Mouse (Mus musculus) T-helper 1 cell (primary cell): ENCODE measurements around the gene Txndc11.

Source experiments
- in situ Hi-C: fragments of 300-600 bp; cut with MboI, MseI; formaldehyde crosslinking; loops from one replicate; pipeline ENCODE4 v1.15.1; 2025; ENCODE audit warnings: high pct_unique_total_duplicates

Gene Txndc11

GRCm38 (mm10) chr16:11066029-11066832, 68.2 kb downstream of the Txndc11 start, which contains the start of gene Litaf:
Litaf (minus strand) TSS chr16:11066157.
- in situ Hi-C loops: no loop called here

GRCm38 (mm10) chr16:11065431-11065830, 69.0 kb downstream of the Txndc11 start:
- in situ Hi-C loops: no loop called here

DNA sequence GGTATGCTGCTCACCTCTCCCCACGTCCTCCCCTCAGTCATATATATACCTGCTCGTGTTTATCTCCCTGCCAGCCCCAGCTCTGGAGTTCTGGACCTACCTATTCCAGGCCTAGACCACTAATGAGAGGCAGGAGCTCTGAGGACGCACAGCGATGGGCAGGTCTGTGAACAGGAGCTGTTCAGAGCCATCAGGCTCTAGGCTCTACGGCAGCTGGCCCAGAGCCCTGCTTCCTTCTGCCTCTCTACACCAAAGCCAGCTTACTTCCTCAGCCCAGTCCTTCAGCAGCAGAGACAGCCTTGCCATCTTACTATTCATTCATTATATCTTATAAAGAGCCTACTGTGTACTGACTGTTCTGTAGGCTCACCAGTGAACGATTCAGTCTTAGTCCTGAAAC, 69.7 kb downstream of the Txndc11 start:
- in situ Hi-C loops: no loop called here

DNA sequence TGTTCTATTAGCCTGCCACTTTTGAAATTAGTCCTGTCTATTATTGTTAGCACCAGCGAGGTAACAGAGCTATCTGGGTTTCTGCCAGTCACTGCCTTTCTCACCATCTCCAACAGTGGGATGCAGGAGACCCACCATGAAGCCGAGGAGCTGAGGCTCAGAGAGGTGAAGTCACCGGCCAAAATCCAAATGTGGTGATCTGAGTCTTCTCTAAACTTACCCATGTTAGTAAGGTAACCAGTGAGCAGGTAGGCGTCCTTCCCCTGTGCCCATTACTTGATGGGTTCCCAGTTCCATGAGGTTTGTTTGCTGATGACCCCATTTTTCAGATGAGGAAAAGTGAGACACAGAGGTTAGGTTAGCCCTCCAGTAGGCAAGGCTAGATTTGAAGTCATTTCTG, 70.1 kb downstream of the Txndc11 start:
- in situ Hi-C loops: no loop called here

DNA sequence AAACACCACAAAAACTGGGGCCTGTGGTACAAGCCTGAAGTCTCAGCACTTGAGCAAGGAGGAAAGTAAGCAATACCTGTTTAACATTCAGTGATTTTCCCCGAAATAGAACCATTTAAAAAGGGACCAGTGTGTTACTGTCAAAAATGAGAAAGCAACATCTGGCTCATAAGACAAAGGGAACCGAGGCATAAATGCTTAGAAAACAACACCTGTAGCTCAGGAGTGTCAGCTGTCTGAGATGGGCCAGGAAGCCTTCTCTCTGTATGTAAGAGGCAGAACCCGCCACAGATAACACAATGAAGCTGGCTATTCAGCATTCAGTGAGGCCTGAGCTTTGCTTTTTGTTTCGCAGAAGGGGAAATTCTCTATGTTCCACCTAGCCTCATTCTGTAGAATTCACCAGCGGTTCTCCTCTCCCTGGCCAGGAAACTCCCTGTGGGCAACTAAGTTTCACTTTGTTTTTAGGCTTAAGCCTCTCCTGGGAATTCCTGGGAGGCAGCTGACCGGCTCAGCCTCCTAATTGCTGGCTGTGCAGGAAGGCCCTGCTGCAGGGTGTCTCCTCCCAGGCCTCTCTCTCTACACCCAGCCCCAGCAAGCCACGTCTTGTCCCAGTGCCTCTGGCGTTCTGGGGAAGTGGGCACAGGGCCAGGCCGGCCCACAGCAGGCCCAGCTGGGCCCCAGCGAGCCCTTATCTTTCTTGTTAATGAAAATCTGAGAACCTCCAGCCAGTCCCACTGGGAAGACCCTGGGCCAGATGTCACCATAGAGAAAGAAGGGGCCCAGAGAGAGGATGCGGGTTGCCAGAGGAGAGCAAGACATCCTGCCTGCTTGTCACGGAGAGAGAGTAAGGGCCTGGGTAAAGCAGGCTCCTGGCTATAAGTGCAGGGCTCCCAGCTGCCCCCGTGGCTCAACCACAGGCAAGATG, 71.4 kb downstream of the Txndc11 start:
- in situ Hi-C loops: no loop called here

DNA sequence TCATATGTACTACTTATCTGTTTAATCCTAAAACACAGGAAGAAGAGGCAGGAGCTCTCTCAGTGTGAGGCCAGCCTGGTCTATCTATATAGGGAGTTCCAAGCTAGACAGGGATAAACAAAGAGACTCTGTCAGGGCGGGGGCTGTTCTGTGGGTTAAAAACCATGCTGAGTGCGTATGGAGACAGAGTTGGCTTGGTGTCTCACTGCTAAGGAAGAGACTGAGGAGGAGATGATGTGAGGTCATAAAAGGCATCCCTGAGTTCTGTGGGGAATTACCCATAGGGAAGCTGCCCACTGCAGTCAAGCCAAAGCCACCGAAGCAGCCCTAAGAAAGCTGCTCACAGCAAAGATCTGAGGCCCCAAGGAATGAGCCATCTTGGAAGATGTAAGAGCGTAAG, 73.8 kb downstream of the Txndc11 start, which contains the start of gene Snn:
Snn (plus strand) TSS at position 301 of the 400 bp plus-strand sequence.
- in situ Hi-C loops: no loop called here

DNA sequence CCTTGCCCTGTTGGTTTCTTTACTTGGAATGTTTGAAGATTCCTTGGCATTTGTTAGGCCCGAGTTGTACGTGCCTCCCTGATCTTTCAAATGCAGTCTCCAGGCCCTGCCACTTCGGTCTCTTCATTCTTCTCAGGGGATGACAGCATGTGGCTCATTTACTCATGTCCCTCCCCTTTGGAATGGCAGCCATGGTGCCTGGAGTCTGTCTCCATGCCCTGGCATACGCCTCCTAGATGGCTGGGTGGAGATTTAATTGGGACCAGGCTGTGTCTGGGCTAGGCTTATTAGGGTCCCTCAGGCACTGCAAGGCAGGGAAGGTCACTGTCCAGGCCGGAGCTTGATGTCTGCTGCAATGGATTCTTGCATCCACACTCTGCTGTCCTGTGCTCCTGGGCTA, 78.5 kb downstream of the Txndc11 start:
- in situ Hi-C loops: no loop called here

DNA sequence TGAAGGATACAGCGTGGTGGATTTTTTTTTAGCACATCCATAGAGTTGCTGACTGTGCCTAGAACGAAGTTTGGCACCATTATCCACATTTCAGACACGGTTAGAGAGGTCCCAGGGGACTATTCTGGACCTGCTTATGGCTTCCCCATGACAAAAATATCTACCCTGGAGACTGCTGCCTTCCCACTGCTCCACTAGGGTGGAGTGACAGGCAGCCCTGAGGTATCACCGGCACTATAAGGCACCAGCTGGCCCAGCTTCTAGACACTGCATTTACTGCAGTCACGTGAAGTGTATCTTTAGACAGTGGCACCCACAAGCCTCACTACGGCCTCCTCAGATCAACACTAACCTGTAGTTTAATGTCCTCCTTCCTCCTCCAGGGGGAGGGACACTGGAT, 79.6 kb downstream of the Txndc11 start:
- in situ Hi-C loops: no loop called here

GRCm38 (mm10) chr16:11054409-11054808, 80.0 kb downstream of the Txndc11 start:
- in situ Hi-C loops: no loop called here

GRCm38 (mm10) chr16:11051134-11051533, 83.3 kb downstream of the Txndc11 start:
- in situ Hi-C loops: no loop called here

DNA sequence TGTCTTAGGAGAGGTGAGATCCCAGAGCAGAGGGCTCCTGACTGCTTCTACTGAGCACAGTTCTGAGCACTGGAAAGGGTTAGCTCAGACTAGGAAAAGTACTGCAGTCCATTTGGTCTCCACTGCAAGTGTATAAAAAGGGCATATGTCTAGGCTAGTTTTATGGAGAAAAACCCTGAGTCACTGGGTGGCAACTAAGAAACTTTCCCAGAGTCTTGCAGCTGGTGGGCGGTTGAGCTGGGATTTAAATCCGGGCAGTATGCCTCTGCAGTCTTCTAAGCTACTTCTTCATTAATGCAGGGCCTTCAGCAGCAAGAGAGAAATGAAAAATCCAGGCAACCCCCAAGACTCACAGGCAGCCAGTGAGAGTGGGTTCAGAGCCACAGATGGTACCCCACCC, 84.2 kb downstream of the Txndc11 start:
- in situ Hi-C loops: no loop called here

DNA sequence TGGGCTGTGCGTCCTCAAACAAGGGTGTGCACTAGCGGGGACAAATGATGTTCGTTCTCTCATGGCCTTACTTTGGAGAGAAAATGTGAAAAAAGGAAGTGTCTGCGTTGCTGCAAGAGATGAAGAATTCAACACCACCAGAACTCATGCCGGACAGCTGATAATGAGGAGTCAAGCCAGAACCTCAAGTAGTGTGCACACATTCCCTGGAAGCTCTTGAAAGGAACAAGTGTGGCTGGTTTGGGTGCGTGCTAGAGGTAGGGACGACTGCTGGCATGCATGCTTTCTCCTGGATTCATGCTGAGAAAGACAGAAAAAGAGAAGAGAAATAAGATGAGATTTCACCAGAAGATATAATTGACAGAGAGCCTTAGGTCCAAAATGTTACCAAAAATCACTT, 87.3 kb downstream of the Txndc11 start:
- in situ Hi-C loops: no loop called here

- in situ Hi-C loops: no loop called here
Observed at GRCm38 (mm10) chr16:11046437-11046836, 88.0 kb downstream of the Txndc11 start.

- in situ Hi-C loops: no loop called here
Observed at GRCm38 (mm10) chr16:11043239-11043638, 91.2 kb downstream of the Txndc11 start.

DNA sequence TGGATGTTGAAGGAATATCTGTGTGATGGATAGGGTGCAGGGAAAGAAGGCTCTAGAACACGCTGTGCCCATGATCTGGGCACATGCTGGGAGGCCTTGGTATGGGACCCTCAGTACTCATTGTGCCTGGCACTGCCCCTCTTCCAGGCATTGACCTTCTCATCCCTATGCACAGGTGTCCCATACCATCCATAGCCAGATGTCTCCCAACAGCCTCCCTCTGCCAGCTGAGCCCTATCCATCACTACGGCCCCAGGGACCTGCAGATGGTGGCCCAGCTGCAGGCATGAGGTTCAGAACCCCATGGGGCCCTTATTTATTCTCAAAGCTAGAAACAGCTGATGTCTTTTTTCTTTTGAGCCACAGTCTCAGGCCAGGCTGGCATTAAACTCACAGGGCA, 93.8 kb downstream of the Txndc11 start:
- in situ Hi-C loops: no loop called here

- in situ Hi-C loops: no loop called here
Observed at GRCm38 (mm10) chr16:11035790-11036431, 98.5 kb downstream of the Txndc11 start.

- in situ Hi-C loops: no loop called here
Observed at GRCm38 (mm10) chr16:11035273-11035672, 99.2 kb downstream of the Txndc11 start.

- in situ Hi-C loops: loop anchor here (5.0 kb wide), 1 partner anchor 157 kb away; no protein-coding TSS in a partner anchor
Observed at GRCm38 (mm10) chr16:11034193-11034803, 100.2 kb downstream of the Txndc11 start.

DNA sequence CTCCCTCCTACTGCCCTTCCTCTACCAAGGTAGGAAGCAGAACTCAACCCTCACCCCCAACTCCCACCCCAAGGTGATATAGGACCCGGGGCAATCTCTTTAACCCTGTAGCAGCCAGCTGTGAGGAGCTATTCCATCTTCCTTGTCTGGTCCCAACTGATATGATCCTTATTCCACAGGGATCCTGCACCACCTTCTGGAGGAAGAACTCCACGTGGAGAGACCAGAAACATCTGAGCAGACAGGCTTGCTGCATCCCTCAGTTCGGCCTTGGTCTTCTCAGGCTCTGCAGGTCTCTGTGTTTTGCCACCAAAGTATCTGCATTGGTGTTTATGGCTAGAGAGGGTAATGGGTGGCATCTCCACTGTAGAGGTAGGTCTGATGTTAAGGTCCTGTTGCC, 103.1 kb downstream of the Txndc11 start:
- in situ Hi-C loops: loop anchor here (5.0 kb wide), 1 partner anchor 154 kb away; no protein-coding TSS in a partner anchor

GRCm38 (mm10) chr16:11030844-11031243, 103.6 kb downstream of the Txndc11 start:
- in situ Hi-C loops: loop anchor here (5.0 kb wide), 1 partner anchor 154 kb away; no protein-coding TSS in a partner anchor

GRCm38 (mm10) chr16:11028206-11028605, 106.2 kb downstream of the Txndc11 start:
- in situ Hi-C loops: no loop called here
